Mouse (Mus musculus): ENCODE data around the gene Pak7.

Pak7 gene

DNA sequence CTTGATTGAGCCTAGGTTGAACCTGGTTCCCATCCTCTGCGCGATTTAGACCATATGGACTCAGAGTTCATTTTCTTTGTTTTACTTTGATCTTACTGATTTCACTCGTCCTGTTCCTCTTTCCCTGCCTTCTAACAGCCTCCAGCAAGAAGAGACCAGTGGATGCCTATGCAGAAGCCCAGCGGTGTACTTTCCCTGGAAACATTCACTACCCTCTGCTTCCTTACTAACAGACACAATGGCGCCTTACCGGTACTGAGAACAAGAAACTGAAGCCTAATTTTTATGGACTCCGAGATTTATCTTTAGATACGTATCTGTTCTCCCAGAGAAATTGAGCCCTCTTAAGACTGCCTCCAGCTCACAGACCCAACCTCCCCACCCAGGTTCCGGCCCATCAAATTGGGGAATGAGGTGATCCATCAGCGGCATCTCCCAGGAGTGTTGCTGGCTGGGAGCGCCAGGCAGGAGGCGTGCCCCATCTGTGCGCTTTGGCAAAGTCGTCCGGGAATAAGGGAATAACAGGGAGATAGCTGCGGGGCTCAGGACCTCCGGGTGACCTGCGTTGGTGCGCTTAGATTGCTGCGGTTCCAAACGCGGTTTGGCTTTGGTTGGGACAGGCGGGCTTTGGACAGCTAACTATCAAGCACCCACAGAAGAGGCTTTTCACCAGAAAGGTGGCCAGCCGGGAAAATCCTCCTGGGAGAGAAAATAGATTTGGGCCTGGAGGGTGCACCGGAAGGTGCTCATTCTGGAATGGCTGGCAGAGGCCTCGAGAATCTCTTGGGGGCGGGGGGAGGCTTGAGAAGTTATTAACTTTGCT is 336.8 kb downstream of the Pak7 start:
- Histone ChIP-seq H3K4me3 (replicated peaks; ENCODE audit: low read length) (peak overlapping the region; percentile 67), H3K4me1 (replicated peaks; ENCODE audit: low read depth, low read length) (peaks cover 14% of the 10 kb centered on the region; the same call in 1 of the 2 replicates), H3K36me3 (ENCODE audit: insufficient read depth, low read length) (no peaks in the 10 kb centered on the region), H3K27me3 (ENCODE audit: insufficient read depth, low read length) (peaks cover 47% of the 10 kb centered on the region), H3K9me3 (ENCODE audit: low read length) (no peaks in the 10 kb centered on the region)
- TF ChIP-seq POU5F1 (IDR thresholded peaks at IDR 0.05; ENCODE audit: borderline replicate concordance, low read length) (no peak), NANOG (IDR thresholded peaks at IDR 0.05; ENCODE audit: borderline replicate concordance, low read length) (no peak), CTCF (conservative IDR thresholded peaks at IDR 0.05; ENCODE audit: low read length) (no peak)

DNA sequence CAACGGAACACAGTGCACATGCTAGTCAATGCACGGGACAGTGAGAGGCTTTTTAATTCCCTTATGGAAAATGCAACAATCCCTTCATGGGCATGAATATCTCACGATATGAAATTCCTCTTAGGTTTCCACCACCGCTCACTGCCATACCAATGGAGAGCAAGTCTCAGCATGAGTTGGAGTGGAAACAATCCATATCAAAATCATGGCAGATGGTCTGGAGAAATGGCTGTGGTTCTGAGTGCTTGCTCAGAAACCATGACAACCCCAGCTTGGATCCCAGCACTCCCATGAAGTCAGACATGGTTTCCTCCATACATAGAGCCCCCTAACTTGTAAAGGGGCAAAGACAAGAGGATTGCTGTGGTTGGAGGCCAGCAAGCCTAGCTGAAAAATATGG is 339.3 kb downstream of the Pak7 start:
- Histone ChIP-seq H3K9me3 (ENCODE audit: low read length) (no peaks in the 10 kb centered on the region), H3K36me3 (ENCODE audit: insufficient read depth, low read length) (no peaks in the 10 kb centered on the region), H3K4me1 (replicated peaks; ENCODE audit: low read depth, low read length) (peaks cover 14% of the 10 kb centered on the region; the same call in 1 of the 2 replicates), H3K27me3 (ENCODE audit: insufficient read depth, low read length) (peaks cover 41% of the 10 kb centered on the region), H3K4me3 (replicated peaks; ENCODE audit: low read length) (no peak overlapping the region)
- TF ChIP-seq CTCF (conservative IDR thresholded peaks at IDR 0.05; ENCODE audit: low read length): no peak
- TF ChIP-seq NANOG (IDR thresholded peaks at IDR 0.05; ENCODE audit: borderline replicate concordance, low read length): no peak
- no peak for TF ChIP-seq POU5F1 (IDR thresholded peaks at IDR 0.05; ENCODE audit: borderline replicate concordance, low read length)

All from E14TG2a.4 (cell line).